Mouse (Mus musculus) olfactory bulb, adult 2 months (tissue): Measurements from ENCODE around the gene Wwc2. TPM values are rescaled to one million over a fixed set of nuclear protein-coding genes. Genes with fewer than 3 reads are reported as not detected.
"Not testable (repeated sequence)": the region's sequence is repeated elsewhere in the genome, so short reads cannot be mapped to it uniquely, and the experiment has no call there.

Source experiments
- H3K27ac ChIP-seq: fragments of 200-500 bp; 2 replicates; pipeline ENCODE4 v1.5.1; 2012; ENCODE audit warnings: low read depth, low read length; ENCODE audit not compliant: insufficient read depth
- H3K4me1 ChIP-seq: fragments of 200-500 bp; 2 replicates; pipeline ENCODE4 v1.6.1; 2012; ENCODE audit warnings: low read length; ENCODE audit not compliant: control insufficient read depth, insufficient read depth
- H3K4me3 ChIP-seq: fragments of 200-500 bp; 2 replicates; pipeline ENCODE4 v1.5.1; 2012; ENCODE audit warnings: mild to moderate bottlenecking, low read depth, low read length, moderate library complexity; ENCODE audit not compliant: insufficient read depth
- CTCF ChIP-seq: fragments of 200-500 bp; IDR thresholded peaks from 2 replicates; pipeline ENCODE4 v1.5.1; 2012; ENCODE audit warnings: low read depth, mild to moderate bottlenecking, low read length, moderate library complexity; ENCODE audit not compliant: insufficient read depth
- POLR2A ChIP-seq: fragments of 200-500 bp; IDR thresholded peaks from 2 replicates; pipeline ENCODE4 v1.6.1; 2012; ENCODE audit warnings: mild to moderate bottlenecking, low read depth, low read length, moderate library complexity; ENCODE audit not compliant: insufficient read depth
- WGBS: fragments of 180-500 bp; shearing (Covaris S2); methylation state at CpG from one replicate; pipeline ENCODE4 v1.1.7; 2018; 5-methylcytosine and 5-hydroxymethylcytosine counted together
- polyA plus RNA-seq: library from polyadenylated mRNA; stranded (reverse); fragments of >200 nt; gene quantifications from 2 replicates; pipeline ENCODE4 v1.2.4, GENCODE M21; 2012; ENCODE audit warnings: low replicate concordance; ENCODE audit not compliant: missing spikeins, insufficient read depth, insufficient read length

Gene Wwc2
- polyA plus RNA-seq, 1 experiment: not detected

GRCm38 (mm10) chr8:47832616-47833015 is 158.1 kb downstream of the Wwc2 start:
- H3K4me1 ChIP-seq: no peaks in the 10 kb centered on the region
- no peak for TF ChIP-seq POLR2A
- TF ChIP-seq CTCF: no peak
- H3K4me3 ChIP-seq: no peak overlapping the region
- WGBS: 65% methylated on average over 6 of the region's 6 CpGs
- no peak overlapping the region for H3K27ac ChIP-seq

- TF ChIP-seq POLR2A (no peak), CTCF (no peak)
- WGBS: 90% methylated on average over 9 of the region's 9 CpGs
- H3K27ac ChIP-seq: no peak overlapping the region
- H3K4me1 ChIP-seq: peaks cover 5% of the 10 kb centered on the region; the same call in 1 of the 2 replicates
- H3K4me3 ChIP-seq: no peak overlapping the region
Measured at GRCm38 (mm10) chr8:47826911-47827310, 163.8 kb downstream of the Wwc2 start.

- Histone ChIP-seq H3K4me1 (peaks cover 5% of the 10 kb centered on the region; the same call in 1 of the 2 replicates), H3K27ac (no peak overlapping the region), H3K4me3 (no peak overlapping the region)
- no peak for TF ChIP-seq CTCF
- no peak for TF ChIP-seq POLR2A
- WGBS: 66% methylated on average over 5 of the region's 5 CpGs
Measured at GRCm38 (mm10) chr8:47825596-47825995, 165.1 kb downstream of the Wwc2 start.

- TF ChIP-seq POLR2A (no peak), CTCF (no peak)
- Histone ChIP-seq H3K27ac (no peak within 1 kb of the TSS), H3K4me3 (no peak within 1 kb of the TSS), H3K4me1 (peaks cover 5% of the 10 kb centered on the region; the same call in 1 of the 2 replicates)
- 36% methylated on average over 13 of the region's 13 CpGs for WGBS
Measured at GRCm38 (mm10) chr8:47824182-47824581, 166.5 kb downstream of the Wwc2 start, which contains the start of gene Cldn22. TSS of gene Cldn22 (plus strand) at chr8:47824482.

GRCm38 (mm10) chr8:47823777-47824176 is 166.9 kb downstream of the Wwc2 start:
- Histone ChIP-seq H3K4me3 (no peak overlapping the region), H3K27ac (no peak overlapping the region), H3K4me1 (peaks cover 5% of the 10 kb centered on the region; the same call in 1 of the 2 replicates)
- WGBS: 44% methylated on average over 10 of the region's 10 CpGs
- no peak for TF ChIP-seq CTCF
- no peak for TF ChIP-seq POLR2A

GRCm38 (mm10) chr8:47822541-47822940 is 168.2 kb downstream of the Wwc2 start:
- H3K4me3 ChIP-seq, H3K27ac ChIP-seq, H3K4me1 ChIP-seq: not testable (repeated sequence)
- WGBS: 85% methylated on average over 7 of the region's 9 CpGs

GRCm38 (mm10) chr8:47821843-47822242 is 168.9 kb downstream of the Wwc2 start, which contains the start of gene Cldn24:
TSS of gene Cldn24 (plus strand) at chr8:47822143.
- Histone ChIP-seq H3K4me3 (no peak within 1 kb of the TSS), H3K27ac (no peak within 1 kb of the TSS), H3K4me1 (peaks cover 5% of the 10 kb centered on the region; the same call in 1 of the 2 replicates)
- 87% methylated on average over 6 of the region's 6 CpGs for WGBS
- TF ChIP-seq POLR2A (no peak), CTCF (no peak)

- no peak for TF ChIP-seq CTCF
- no peak for TF ChIP-seq POLR2A
- H3K27ac ChIP-seq: no peak overlapping the region
- H3K4me3 ChIP-seq: no peak overlapping the region
- 84% methylated on average over 20 of the region's 20 CpGs for WGBS
- peaks cover 5% of the 10 kb centered on the region; the same call in 1 of the 2 replicates for H3K4me1 ChIP-seq
Measured at GRCm38 (mm10) chr8:47820914-47821772, 169.6 kb downstream of the Wwc2 start.

- Histone ChIP-seq H3K4me3 (no peak overlapping the region), H3K27ac (no peak overlapping the region), H3K4me1 (peaks cover under 1% of the 10 kb centered on the region; the same call in 1 of the 2 replicates)
- TF ChIP-seq CTCF: no peak
- no peak for TF ChIP-seq POLR2A
- WGBS: 90% methylated on average over 8 of the region's 8 CpGs
Measured at GRCm38 (mm10) chr8:47819034-47819433, 171.7 kb downstream of the Wwc2 start.
